Mouse (Mus musculus) kidney, embryonic 16.5 days (tissue): ENCODE measurements at regions not wholly inside any gene's neighbourhood (a gene's known extent, or its start where the extent isn't known, plus 50 kb on each side); places are given as distances from the start of the nearest gene placed in this dataset.
A peak's percentile ranks its signal among the peaks of the same experiment; 100 is the strongest.
"Not testable (repeated sequence)": the region's sequence is repeated elsewhere in the genome, so short reads cannot be mapped to it uniquely, and the experiment has no call there.

Experiments
- ATAC-seq: fragments of 200-750 bp; cut with Nextera tagmentation; 2 replicates; pipeline ENCODE4 v1.8.0; 2017; ENCODE audit warnings: moderate TSS enrichment; ENCODE audit not compliant: low FRiP score, low TSS enrichment
- H3K27ac ChIP-seq: fragments of 300-500 bp; sonication (generic); 2 replicates; pipeline ENCODE4 v1.5.1; 2014; ENCODE audit warnings: low read length
- H3K27me3 ChIP-seq: fragments of 300-500 bp; sonication (generic); 2 replicates; pipeline ENCODE4 v1.6.1; 2014; ENCODE audit warnings: low read length, control low read depth, mixed read lengths; ENCODE audit not compliant: insufficient read depth
- H3K36me3 ChIP-seq: fragments of 300-500 bp; sonication (generic); 2 replicates; pipeline ENCODE4 v1.6.1; 2014; ENCODE audit warnings: low read length, control low read depth, mixed read lengths; ENCODE audit not compliant: insufficient read depth
- H3K4me1 ChIP-seq: fragments of 300-500 bp; sonication (generic); 2 replicates; pipeline ENCODE4 v1.6.1; 2014; ENCODE audit warnings: low read length, control low read depth, mixed read lengths; ENCODE audit not compliant: insufficient read depth
- H3K4me2 ChIP-seq: fragments of 300-500 bp; sonication (generic); replicated peaks from 2 replicates; pipeline ENCODE4 v1.6.1; 2014; ENCODE audit warnings: low read depth, low read length
- H3K4me3 ChIP-seq: fragments of 300-500 bp; sonication (generic); 2 replicates; pipeline ENCODE4 v1.5.1; 2014; ENCODE audit warnings: mild to moderate bottlenecking, low read length
- H3K9ac ChIP-seq: fragments of 300-500 bp; sonication (generic); replicated peaks from 2 replicates; pipeline ENCODE4 v1.6.1; 2014; ENCODE audit warnings: low read length
- H3K9me3 ChIP-seq: fragments of 300-500 bp; sonication (generic); 2 replicates; pipeline ENCODE4 v1.6.1; 2016; ENCODE audit warnings: low read length, control low read depth
- WGBS: fragments of 180-500 bp; shearing (Covaris S2); extraction: QIAGEN DNeasy Blood & Tissue Kit; methylation state at CpG from one replicate; pipeline ENCODE4 v1.1.7; 2014; 5-methylcytosine and 5-hydroxymethylcytosine counted together

DNA sequence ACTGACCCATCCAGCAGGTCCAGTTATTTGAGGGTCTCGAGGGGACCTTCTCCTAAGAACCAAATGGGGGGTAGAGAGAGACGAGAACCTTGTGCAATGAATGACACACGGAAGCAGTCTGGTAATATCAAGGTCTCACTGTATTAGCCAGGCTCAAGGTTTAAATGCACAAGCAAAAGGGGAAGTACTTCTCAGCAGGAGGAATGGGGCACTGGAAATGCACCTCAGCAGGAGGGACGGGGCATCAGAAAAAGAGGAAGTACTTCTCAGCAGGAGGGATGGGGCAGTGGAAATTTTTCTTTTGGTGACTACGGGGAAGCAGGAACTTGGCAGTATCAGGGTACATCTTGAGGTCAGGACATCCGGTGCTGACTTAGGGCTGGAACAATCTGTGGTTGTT, 74.9 kb upstream of the Vmn1r3 start:
- WGBS, result 88% methylated on average over 6 of the region's 6 CpGs
- not testable (repeated sequence) for H3K4me3 ChIP-seq, ATAC-seq, H3K36me3 ChIP-seq, H3K9ac ChIP-seq, H3K9me3 ChIP-seq, H3K27me3 ChIP-seq, H3K4me1 ChIP-seq, H3K4me2 ChIP-seq, H3K27ac ChIP-seq

DNA sequence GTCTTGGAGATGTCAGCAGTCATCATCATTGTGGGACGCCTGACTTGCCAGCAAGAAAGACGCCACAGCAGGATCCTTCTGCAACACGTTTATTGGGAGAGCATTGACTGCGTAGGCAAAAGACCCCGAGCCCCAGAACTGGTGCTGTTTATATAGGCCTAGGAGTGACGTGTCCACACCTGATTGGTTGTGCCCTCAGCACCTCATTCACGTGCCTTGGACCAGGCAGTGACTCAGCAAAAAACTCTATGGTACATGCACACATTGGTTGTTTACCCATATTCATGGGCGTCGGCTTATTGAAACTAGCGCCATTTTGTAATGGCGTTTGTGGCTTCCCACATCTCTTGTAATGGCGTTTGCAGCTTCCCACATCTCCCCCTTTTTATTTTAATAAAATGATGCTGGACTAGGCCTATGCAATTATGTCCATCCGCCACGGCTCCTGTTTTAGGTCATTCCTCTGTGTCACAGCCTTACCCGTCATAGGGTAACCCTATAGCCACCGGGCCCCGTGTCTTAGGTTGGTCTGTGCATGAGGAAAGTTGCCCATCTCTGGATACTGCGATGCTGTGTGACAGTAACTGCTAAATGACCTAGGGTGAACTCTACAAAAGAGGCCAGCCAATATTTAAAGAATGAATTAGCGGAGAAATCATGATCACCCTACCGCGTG, 67.6 kb upstream of the Vmn1r3 start:
- not testable (repeated sequence) for H3K36me3 ChIP-seq, H3K9ac ChIP-seq, ATAC-seq, H3K4me2 ChIP-seq, H3K27me3 ChIP-seq, H3K4me1 ChIP-seq, H3K27ac ChIP-seq, H3K4me3 ChIP-seq
- H3K9me3 ChIP-seq, result peaks cover 28% of the 10 kb centered on the region
- 90% methylated on average over 21 of the region's 21 CpGs for WGBS

DNA sequence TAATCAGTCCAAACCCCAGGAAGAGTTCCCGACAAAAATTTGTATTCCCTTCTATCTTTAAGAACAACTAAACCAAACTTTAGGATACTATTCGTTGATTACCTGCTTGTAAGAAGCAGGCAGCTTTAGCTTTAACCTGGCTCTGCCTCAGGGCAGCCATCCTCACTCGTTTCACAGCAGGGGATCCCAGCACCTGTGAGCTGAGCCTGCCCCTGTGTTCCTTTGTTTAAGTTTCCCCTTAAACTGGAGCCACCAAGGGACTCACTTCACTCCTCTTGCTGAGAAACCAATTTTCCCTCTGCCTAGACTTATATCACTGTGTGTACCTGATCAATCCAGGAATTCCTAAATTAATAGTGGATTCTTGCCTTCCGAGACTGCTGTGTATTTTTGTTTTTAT, 65.1 kb upstream of the Vmn1r3 start:
- H3K27ac ChIP-seq, H3K4me2 ChIP-seq, H3K4me3 ChIP-seq, ATAC-seq, H3K36me3 ChIP-seq, H3K27me3 ChIP-seq, H3K4me1 ChIP-seq, H3K9ac ChIP-seq: not testable (repeated sequence)
- WGBS, result 59% methylated on average over 4 of the region's 4 CpGs
- H3K9me3 ChIP-seq, result peaks cover 28% of the 10 kb centered on the region

DNA sequence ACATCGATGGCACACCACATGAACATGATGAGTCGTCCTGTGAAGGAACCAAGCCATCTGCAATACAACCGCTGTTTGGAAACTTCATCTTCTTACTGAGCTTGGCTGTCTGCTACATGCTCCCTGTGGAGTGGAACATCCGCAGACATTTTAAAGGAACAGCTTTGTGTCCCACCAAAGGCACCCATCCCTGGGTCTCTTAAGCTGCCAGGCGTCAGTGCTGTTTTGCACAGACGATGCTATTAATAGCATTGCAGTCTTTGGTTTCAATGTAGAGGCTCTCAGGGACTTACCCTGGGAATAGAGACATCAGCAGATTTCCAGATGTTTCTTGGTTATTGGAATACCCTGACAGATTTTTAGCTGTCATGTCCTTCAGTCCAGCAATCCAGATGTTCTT, 56.9 kb upstream of the Vmn1r3 start:
- H3K9me3 ChIP-seq, ATAC-seq, H3K27me3 ChIP-seq, H3K4me2 ChIP-seq, H3K4me3 ChIP-seq, H3K4me1 ChIP-seq, H3K9ac ChIP-seq, H3K27ac ChIP-seq, H3K36me3 ChIP-seq: not testable (repeated sequence)
- 80% methylated on average over 6 of the region's 6 CpGs for WGBS

DNA sequence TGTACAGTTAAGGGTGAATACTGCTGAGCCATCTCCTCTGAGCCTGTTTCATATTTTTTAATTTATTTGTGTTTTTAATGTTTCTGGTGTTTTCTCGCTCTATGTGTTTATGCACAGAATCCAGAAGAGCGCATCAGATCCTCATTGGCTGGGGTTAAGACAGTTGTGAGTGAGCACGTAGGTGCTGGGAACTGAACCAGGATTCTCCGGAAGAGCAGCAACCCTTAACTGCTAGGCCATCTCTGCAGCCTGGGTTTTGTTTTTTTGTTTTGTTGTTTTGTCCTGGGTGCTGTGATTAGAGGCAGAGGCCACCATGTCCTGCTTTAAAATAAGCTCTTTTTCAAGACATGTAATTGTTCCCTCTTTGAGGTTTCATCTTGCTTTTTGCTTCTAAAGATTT, 56.2 kb upstream of the Vmn1r3 start:
- H3K4me3 ChIP-seq, H3K27ac ChIP-seq, H3K9ac ChIP-seq, H3K36me3 ChIP-seq, H3K27me3 ChIP-seq, H3K4me1 ChIP-seq, H3K4me2 ChIP-seq, H3K9me3 ChIP-seq: not testable (repeated sequence)
- WGBS, result 76% methylated on average over 4 of the region's 4 CpGs
- ATAC-seq, result 0 out of 2 replicates have a peak, but pooled peaks have one; percentile 55

DNA sequence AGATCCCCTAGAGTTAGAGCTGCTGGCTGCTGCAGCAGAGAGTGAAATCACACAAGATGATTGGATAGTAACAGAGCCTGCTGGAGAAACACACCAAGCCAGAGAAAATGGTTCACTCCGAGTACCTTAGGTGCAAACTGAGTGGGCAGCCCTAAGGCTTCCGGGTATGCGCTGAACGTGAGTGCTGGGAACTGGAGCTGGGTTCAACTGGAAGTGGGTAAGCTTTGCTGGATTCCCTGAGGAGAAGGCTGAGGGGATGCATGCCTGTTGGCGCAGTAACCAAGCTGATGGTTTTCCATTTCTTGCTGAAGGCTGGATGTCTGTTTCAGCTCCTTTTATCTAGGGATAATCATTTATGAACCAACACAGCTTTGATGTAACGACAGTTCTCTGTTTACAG, 53.3 kb upstream of the Vmn1r3 start:
- 68% methylated on average over 6 of the region's 6 CpGs for WGBS
- not testable (repeated sequence) for ATAC-seq

DNA sequence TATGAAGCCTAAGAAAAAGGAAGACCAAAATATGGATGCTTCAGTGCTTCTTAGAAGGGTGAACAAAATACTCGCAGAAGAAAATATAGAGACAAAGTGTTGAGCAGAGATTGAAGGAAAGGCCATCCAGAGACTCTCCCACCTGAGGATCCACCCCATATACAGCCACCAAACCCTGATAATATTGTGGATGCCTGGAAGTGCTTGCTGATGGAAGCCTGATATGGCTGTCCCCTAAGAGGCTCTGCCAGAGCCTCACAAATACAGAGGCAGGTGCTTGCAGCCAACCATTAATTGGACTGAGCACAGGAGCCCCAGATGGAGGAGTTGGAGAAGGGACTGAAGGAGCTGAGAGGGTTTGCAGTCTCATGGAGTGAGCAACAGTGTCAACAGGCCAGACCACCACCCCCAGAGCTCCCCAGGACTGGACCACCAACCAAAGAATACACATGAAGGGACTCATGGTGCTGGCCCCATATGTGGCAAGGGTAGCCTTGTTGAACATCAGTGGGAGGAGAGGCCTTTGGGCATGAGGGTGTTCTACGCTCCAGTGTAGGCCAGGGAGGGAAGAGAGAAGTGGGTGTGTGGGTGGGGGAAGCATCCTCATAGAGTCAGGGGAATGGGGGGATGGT, 51.1 kb upstream of the Vmn1r3 start:
- H3K4me1 ChIP-seq, H3K4me3 ChIP-seq, H3K9ac ChIP-seq, H3K36me3 ChIP-seq, H3K4me2 ChIP-seq, H3K9me3 ChIP-seq, H3K27ac ChIP-seq, H3K27me3 ChIP-seq: not testable (repeated sequence)
- peak; percentile 49; the same call in 1 of the 2 replicates for ATAC-seq
- WGBS, result 31% methylated on average over 2 of the region's 2 CpGs

More for the DNA sequence above, 53.3 kb upstream of the Vmn1r3 start:
- not testable (repeated sequence) for H3K4me3 ChIP-seq, H3K27me3 ChIP-seq, H3K36me3 ChIP-seq, H3K9me3 ChIP-seq, H3K4me2 ChIP-seq, H3K27ac ChIP-seq, H3K4me1 ChIP-seq, H3K9ac ChIP-seq
